Mouse (Mus musculus): ENCODE measurements around the gene Gstm5.
"Not testable (repeated sequence)": the region's sequence is repeated elsewhere in the genome, so short reads cannot be mapped to it uniquely, and the experiment has no call there.

Gene Gstm5

DNA sequence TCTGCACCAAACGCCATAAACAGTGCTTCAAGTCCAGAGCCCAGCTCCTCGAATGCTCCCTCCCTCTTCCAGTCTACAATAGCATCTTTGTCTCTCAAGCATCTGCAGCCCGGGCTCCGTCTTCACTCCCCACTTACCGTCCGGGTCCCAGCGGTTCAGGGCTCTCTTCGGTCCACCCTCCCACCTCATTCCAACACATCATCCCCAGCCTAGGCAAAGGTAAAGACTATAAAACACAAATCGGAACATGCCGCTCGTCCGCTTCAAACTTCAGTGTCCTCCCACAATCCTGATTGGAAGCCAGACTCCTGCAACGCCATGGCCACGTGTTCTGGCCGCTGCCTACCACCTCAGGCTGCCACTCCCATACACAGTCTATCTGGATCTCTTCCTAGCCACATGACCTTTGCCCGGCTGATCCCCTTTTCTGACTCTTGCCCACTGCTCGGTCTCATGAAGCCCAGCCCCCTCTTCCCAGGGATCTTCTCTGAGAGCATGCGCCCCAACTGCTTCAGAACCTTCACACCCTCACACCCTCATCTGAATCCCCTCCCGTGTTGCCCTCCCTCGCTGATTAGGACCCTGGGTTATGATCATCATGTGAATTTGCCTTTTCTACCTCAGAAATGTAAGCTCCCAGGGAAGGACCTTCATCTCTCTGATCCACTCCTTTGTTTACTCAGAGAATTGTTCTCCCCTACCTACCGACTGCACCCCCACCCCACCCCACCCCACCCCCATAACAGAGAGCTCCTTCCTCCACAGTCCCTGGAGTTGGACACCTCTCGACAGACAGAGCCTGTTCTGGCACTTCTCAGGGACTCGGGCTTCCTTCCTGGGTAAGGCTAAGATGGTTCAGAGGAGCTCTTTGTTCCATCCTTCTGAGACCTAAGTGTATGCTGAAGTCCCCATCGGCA lies 22.0 kb upstream of the Gstm5 start:
- DNase-seq (ENCODE audit: low spot score): no peak

DNA sequence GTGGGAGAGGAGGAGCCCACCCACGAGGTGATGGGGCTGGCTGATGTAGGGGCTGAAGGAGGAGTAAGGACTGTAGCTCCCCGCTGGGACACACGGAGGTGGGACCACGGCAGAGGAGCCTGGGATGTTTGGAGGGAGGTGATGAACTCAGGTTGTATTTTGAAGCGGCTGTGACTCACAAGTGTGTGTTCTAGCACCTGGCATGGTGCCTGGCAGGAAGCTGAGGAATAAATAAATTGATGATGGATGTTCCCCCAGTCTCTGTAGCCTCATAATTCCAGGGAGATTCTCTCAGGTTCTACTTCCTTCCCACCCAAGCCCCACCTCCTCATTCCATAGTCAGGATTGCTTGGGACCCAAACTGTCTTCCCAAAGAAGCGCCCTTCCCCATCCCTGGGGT lies 20.4 kb upstream of the Gstm5 start:
- no peak for DNase-seq (ENCODE audit: low spot score)

- DNase-seq (ENCODE audit: low spot score): no peak
These were observed 18.6 kb upstream of the Gstm5 start, which contains the start of gene Eps8l3 for GRCm38 (mm10) chr3:107877005-107877404. Gene Eps8l3, plus strand, starts transcription at chr3:107877229.

DNA sequence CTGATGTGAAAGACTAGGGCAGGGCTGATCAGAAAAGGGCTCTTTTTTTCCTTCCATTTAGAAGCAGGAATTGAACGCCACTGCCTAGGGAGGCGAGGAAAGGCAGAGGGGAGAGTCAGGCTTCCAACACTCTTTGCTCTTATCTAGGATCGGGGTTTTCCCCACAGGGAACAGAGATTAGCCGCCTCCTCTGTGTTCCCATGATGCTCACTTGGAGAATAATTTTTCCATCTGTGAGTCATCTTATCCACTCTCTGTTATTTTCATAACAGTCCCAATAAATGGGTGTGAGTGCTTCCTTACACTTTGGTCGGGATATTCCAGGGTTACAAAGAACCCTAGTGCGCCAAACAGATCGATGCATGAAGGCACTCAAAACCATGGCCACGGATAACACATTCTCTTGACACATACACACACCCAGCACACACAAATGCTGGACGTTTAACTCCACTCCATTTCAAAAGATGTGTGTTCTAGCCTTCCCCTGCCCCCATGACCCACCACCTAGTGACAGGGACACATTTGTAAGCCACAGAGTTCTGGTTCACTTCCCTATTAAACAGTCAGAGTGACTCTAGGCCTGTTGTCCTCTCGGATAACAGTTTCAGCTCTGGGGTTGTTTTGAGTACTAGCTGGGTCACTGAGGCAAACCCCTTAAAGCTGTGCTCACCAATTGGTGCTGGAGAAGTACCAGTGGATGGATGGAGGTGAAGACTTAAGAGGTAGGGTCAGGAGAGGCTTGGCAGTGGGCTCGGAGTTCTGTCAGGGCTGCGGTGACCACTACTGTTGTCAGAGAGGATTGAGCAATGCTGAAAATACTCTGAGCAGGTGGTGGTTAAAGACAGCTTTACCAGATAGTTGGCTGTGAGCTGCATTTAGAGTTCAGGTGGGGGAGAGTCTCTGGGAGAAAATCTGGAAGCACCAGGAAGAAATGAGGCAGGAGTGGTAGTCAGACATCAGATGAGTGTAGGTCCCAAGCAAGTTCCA lies 17.6 kb upstream of the Gstm5 start:
- no peak for DNase-seq (ENCODE audit: low spot score)

- no peak for DNase-seq (ENCODE audit: low spot score)
These were observed 7.7 kb upstream of the Gstm5 start for GRCm38 (mm10) chr3:107887674-107888495.

DNA sequence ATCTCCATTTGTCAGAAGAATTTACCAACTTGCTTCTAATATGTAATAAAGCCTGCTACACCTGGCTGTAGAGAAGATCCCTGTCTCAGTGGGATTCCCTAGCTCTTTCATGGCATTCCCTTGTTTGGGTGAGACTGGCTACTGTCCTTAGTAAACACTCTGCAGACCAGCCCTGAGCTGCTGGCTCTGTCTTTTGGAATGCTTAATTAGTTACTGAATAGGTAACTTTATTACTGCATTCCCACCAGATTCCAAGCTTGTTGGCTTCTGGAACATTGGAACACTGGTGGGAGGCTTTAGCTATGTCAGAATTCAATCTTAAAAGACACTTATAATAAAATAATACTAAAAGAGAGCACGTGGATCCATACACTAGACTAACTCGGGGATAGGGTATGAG lies 6.4 kb upstream of the Gstm5 start:
- DNase-seq (ENCODE audit: low spot score): not testable (repeated sequence)

DNA sequence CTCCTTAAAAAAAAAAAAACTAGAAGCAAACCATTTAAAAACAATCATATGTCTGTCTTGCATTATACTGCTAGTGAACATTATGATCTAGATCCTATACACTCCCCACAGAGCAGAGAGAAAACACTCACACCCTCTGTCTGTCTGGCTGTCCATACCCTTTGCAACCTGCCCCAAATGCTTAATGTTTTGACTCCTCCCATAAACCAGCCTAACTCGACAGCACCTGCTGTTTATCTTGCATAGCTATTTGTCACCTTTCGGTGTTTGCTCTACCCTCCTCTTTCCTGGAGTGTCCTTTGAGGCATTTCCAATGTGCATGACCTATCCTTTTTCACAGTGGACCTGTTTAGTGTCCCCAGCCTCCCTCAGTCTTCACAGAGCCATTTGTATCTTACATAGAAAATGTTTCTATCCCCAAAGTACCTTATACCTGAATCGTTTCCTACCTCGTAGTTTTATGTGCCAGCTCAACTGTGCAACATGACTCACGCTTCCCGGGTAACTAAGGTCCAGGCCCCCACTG lies 364 bp upstream of the Gstm5 start:
- DNase-seq (ENCODE audit: low spot score): no peak

DNA sequence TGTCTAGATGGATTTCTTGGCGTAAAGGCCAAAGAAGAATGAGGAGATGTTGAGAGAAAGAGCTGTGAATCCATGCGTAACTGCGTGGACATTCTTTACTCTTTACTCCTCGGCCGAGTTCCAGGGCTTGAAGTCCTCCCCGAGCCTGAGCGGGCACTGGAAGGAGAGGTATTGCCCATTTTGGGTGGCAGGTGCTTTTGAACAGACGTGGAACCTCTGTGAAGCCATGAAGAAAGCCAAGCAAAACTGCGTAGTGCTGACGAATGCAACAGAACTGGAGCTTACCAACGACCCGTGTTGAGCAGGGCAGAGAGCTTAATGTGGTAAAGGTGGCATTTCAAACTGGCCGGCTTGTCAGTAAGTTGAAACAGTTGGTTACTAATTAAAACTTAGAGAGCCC lies 3.1 kb downstream of the Gstm5 start:
- no peak for DNase-seq (ENCODE audit: low spot score)

GRCm38 (mm10) chr3:107900955-107901673 lies 5.5 kb downstream of the Gstm5 start:
- no peak for DNase-seq (ENCODE audit: low spot score)

DNA sequence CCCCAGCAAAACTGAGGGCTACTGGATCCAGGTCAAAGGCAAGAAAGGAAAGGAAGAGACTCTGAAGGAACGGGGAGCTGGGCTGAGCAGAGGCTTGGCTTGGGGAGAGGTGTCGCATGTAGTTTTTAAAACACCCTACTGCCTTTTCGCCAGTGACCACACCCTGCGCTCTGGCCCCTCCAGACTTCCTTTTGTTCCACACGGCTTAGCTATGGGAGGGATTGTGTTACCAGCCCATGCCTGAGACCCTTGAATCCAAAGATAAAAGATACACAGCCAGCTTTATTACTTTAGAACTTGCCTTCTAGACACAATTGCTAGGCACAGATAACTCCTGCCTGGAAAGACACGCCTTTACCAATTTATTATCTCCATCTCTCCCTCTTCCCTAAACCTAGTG lies 10.3 kb downstream of the Gstm5 start:
- DNase-seq (ENCODE audit: low spot score): no peak

- no peak for DNase-seq (ENCODE audit: low spot score)
These were observed 21.1 kb downstream of the Gstm5 start for GRCm38 (mm10) chr3:107916674-107917073.

DNA sequence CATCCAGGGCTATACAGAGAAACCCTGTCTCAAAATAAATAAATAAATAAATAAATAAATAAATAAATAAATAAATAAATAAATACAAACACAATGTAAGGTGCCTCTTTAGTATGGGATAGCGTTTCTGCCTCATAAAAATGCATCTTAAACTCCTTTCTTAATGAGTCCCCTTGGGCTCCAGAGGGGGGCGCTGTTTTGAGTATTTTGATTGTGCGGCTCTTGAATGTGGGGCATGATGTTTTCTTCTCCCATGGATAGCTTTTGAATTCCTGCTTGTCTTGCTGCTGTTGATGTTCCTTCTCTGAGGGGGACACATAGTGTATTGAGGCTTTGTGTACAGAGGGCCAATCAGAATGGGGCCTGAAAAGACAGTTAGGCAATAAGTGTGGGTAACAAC lies 21.5 kb downstream of the Gstm5 start:
- no peak for DNase-seq (ENCODE audit: low spot score)

GRCm38 (mm10) chr3:107917783-107918408 lies 22.3 kb downstream of the Gstm5 start:
- DNase-seq (ENCODE audit: low spot score): no peak

GRCm38 (mm10) chr3:107920348-107920747 lies 24.7 kb downstream of the Gstm5 start:
- no peak for DNase-seq (ENCODE audit: low spot score)

- no peak for DNase-seq (ENCODE audit: low spot score)
These were observed 29.7 kb downstream of the Gstm5 start for GRCm38 (mm10) chr3:107925335-107925734.

GRCm38 (mm10) chr3:107927841-107928240 lies 32.2 kb downstream of the Gstm5 start:
- DNase-seq (ENCODE audit: low spot score): no peak

GRCm38 (mm10) chr3:107928691-107929090 lies 33.1 kb downstream of the Gstm5 start:
- no peak for DNase-seq (ENCODE audit: low spot score)

- no peak for DNase-seq (ENCODE audit: low spot score)
These were observed 33.6 kb downstream of the Gstm5 start for GRCm38 (mm10) chr3:107929243-107929642.

DNA sequence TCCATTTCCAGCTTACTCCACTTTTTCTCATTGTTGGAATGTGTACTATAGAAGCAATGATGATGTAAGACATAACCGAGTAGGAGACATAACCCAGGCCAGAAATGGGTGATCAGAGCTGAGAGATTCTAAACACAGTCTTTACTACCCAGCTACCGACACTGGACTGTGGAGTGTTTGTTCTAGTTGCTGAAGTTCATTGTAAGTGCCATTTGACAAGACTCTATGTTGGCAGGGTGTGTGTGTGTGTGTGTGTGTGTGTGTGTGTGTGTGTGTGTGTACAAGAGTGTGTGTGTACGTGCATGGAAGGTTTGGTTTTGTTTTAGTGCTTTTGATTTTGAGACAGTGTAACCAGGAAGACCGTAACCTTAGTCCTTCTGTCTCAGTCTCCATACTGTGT lies 34.1 kb downstream of the Gstm5 start:
- no peak for DNase-seq (ENCODE audit: low spot score)

DNA sequence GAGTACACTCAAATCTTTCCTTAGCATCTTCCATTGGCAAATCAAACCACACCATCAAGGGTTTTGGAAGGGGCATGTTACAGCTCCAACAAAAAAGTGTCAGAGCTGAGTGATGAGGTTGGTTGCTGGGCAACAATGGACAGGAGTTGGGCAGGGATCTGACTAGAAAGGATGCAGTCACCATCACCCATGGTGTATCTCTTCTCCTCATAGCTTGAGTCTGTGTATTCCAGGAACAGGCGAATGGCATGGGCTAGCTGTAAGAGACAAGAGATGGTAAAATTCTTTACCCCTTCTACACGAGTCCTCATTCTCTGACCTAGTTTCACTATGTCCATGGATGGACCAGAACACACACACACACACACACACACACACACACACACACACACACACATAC lies 35.5 kb downstream of the Gstm5 start:
- DNase-seq (ENCODE audit: low spot score): no peak
